Mouse (Mus musculus): ENCODE measurements around the gene Prl3c1.

DNA sequence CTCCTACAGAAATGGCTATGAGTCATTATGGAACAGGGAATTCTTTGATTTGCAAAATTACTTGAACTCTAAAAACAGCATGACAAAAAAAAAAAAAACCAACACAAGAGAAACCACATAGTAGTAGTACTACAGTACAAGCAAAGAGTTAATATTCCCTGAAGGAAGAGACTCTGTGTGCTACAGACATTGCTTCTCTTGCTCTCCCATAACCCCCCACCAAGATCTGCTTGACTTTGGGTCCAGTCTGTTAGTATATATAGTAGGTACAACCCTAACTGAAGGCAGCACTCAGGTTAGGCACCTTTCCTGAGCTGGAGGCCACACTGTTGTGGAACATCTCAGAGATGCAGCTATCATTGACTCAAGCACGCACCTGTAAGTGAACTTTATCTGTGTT is at the start of gene Prl3c1:
- no peak for TF ChIP-seq CTCF (IDR thresholded peaks at IDR 0.05; ENCODE audit: low read depth, low read length)
- TF ChIP-seq POLR2A (IDR thresholded peaks at IDR 0.05; ENCODE audit: borderline replicate concordance, low read depth, low read length): no peak

Measured in bone marrow macrophage, adult 2 months (primary cell).